Mouse (Mus musculus) neural tube, embryonic 10.5 days (tissue): ENCODE data around the gene Gprasp2.
A peak's percentile ranks its signal among the peaks of the same experiment; 100 is the strongest.
"Not testable (repeated sequence)": the region's sequence is repeated elsewhere in the genome, so short reads cannot be mapped to it uniquely, and the experiment has no call there.

Source experiments
- DNase-seq: peaks from one replicate; pipeline ENCODE4 v3.0.0-alpha.2; 2017; ENCODE audit warnings: low spot score; ENCODE audit errors: extremely low spot score

The Gprasp2 gene

GRCm38 (mm10) chrX:135838521-135839360 is at the start of gene Gprasp2:
Gene Gprasp2, plus strand, starts transcription at chrX:135839034.
- peak; percentile 38 for DNase-seq

GRCm38 (mm10) chrX:135791536-135791935 is 47.3 kb upstream of the Gprasp2 start:
- DNase-seq: no peak

DNA sequence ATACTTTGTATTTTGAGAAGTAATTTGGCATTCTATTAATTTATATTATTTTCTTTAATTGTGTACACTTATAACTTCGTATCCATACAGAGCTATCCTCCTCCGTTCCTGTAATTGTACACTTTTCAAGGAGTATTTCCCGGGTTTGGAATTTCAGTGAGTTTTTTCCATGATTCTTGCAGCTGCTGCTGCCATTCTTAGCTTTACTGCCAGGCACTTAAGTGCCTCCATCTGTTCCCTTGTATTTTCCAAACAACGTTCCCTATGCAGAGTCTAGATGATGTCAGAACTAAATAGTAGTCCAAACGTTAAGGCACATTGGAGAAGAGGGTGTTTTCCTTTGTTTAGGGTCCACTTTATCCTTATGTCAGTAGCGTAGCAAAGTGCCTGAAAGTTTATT is 46.5 kb upstream of the Gprasp2 start:
- no peak for DNase-seq

- peak; percentile 52 for DNase-seq
These were observed 43.1 kb upstream of the Gprasp2 start for GRCm38 (mm10) chrX:135795591-135796304.

DNA sequence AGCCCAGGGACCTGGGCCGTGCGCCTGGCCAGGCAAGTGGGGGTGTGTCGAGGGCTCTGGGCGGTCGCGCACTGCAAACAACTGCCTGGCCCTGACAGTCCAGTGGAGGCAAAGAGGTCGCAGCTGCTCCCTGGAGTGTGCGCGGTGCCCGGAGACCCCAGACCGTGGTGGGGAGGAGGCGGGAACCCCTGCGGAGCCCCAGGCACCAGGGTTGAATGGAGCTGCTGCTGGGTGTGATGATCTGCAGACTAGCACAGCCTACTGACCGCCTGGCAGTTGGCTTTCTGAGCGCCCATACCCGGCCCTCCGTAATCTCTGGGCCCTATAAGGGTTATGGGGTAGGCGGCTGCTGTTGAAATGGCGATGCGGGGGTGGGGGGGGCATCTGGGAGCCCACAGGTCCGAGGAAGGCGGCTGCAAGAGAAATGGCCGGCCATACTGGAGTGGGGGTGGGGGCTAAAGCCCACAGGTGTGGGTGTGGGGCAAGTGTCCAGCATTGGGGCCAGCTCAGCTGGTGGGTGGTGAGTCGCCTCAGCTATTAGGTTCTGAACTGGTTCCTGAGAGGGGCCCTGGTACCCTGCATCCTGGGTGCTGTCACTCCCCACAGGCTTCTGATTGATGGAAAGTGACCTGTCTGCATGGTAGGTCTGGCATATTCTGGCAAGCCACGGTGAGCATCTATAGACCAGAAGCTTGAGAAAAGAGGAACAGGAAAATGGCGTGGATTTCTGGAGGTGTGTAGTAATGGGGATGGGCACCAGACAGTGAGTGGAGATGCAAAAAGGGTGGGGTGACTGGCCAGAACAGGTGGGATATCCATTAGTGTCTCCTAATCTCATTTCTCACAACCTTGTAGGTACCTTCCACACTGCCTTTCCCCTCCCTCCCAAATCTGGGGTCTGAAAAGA is 42.3 kb upstream of the Gprasp2 start:
- peak; percentile 36 for DNase-seq

- peak; percentile 18 for DNase-seq
These were observed 41.6 kb upstream of the Gprasp2 start, which contains the start of gene Bhlhb9 for GRCm38 (mm10) chrX:135797212-135797644. Gene Bhlhb9, plus strand, starts transcription at chrX:135797594.

GRCm38 (mm10) chrX:135804149-135804548 is 34.7 kb upstream of the Gprasp2 start:
- no peak for DNase-seq

DNA sequence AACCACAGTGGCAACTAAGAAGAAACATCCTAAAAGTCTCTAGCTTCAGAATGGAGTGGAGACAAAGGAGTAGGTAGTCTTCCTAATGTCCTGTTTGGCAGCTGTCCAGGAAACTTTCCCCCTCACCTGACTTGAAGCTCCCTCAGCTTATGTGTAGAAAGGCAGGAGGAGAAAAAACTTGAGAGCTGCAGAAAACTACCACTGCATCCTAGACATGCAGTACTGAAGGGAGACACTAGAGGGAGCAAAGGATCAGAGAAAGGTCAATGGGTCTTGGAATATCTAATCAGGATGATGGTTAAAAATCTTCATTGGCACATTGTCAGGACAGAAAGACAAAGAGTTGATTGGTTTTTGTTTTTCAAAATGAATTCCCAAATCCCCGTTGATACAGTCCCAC is 33.1 kb upstream of the Gprasp2 start:
- peak; percentile 25 for DNase-seq

GRCm38 (mm10) chrX:135835896-135836295 is 2.9 kb upstream of the Gprasp2 start:
- DNase-seq: not testable (repeated sequence)

DNA sequence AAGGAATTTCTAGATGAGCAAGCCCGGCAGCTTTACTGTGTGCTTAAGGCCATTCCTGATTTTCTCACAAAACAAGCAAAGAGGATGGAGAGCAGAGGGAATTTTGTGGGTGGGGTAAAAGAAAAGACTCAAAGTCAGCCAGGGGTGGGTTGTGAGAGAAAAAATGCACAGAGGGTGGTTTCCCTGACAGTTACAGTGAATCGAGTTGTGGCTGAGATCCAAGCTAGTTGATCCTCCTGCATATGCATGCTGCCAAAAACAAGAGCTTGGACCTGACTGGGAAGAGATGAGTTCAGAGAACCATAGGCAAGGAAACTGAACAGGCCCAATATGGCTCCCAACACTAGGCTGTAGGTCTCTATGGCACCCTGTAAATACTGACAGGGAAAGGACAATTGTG is 938 bp upstream of the Gprasp2 start:
- DNase-seq: no peak

- DNase-seq: peak; percentile 14
These were observed 860 bp downstream of the Gprasp2 start for GRCm38 (mm10) chrX:135839397-135840391.

GRCm38 (mm10) chrX:135866806-135867205 is 28.0 kb downstream of the Gprasp2 start:
- not testable (repeated sequence) for DNase-seq

DNA sequence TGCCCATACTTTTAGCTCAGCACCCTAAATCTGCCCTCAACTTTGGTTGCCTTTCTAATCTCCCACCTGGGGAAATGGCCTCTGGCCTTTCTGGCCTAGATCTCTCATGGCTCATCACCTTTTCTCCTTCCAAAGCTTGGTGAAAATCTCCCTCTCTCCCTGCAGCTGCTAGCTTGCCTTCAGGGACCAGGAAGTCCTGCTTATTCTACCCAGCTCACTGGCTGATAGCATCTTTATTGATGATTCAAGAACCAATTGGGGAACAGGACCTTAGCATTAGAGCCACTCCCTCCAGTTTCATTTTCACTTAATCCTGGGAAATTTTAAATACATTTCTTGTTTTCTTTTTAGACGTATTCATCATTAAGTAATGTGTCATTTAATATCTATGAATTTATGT is 37.8 kb downstream of the Gprasp2 start:
- no peak for DNase-seq

GRCm38 (mm10) chrX:135879626-135880025 is 40.8 kb downstream of the Gprasp2 start:
- no peak for DNase-seq

GRCm38 (mm10) chrX:135885411-135886233 is 46.8 kb downstream of the Gprasp2 start:
- peak; percentile 75 for DNase-seq

GRCm38 (mm10) chrX:135886234-135886585 is 47.4 kb downstream of the Gprasp2 start:
- DNase-seq: no peak
